Mouse (Mus musculus) urinary bladder, adult 18-20 months (tissue): ENCODE data around the gene Il11.

Experiments used
- DNase-seq, 2 experiments: peaks; one replicate each; pipeline ENCODE4 v3.0.0; 2022; ENCODE audit warnings: low spot score in 2 of 2, mixed read lengths in 2 of 2

Gene Il11

DNA sequence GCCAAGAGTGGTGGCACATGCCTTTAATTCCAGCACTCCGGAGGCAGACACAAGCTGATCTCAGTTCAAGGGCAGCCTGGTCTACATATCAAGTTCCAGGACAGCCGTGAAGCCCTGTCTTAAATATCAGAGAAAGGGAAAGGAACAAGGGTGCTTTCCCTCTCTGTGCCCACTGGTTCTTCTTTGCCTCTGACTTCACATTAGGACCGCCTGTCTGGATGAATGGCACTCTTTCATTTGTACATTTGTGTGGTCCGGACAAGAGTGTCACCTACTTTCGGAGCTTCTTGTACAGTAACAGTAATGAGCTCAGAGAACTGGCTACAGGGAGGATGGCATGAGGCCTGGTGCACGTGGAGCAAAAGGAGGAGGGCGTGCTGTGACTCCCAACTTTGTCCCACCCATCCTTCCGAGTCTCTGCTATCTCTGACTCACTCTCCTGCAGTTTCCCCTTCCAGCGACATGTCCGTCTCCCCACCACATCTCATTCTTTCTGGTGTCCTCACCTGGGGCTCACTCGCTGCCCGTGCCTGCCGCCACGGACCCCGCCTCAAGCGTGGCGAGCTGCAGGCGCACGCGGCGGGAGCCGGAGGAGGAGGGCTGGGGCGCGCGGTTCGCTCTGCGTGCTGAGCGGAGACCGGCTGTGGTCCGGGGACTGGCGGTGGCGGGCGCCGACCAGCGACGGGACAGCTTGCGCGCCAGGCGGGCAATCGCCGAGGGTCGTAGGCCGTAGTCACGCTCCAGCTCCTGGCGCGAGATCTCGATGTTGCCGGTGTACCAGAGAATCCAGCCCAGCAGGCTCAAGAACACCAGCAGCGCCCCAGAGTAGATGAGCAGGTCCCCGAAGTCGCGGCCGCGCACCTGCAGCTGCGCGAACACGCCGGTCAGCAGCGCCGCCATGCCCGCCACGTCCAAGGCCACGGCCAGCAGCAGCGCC lies 6.1 kb upstream of the Il11 start:
- peak; percentile 29 to 82 for DNase-seq

DNA sequence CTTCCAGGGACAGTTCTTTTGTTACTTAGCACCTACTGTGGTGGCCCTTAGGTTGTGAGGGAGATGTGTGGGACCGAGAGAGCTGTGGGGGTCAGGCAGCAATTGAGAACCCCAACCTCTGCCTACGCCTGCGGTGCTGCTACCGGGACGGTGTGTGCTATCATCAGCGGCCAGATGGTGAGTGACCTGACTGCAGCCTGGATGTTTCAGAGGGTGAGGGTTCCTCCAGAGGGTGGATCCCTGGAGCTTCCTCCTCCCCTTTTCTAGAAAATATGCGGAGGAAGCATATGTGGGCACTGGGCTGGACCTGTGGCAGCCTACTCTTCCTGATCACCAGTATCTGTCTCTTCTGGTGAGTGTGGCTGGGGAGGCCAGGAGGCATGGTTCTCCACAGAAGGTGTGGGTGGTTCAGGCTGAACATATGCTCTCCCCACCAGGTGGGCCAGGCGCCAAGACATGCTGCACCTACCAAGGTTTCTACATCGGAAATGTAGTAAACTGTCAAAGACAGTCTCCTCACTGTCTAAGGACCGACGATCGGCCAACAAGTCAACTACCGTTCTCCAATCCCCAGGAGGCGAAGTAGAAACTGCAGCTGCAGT lies 1.1 kb upstream of the Il11 start:
- no peak for DNase-seq

DNA sequence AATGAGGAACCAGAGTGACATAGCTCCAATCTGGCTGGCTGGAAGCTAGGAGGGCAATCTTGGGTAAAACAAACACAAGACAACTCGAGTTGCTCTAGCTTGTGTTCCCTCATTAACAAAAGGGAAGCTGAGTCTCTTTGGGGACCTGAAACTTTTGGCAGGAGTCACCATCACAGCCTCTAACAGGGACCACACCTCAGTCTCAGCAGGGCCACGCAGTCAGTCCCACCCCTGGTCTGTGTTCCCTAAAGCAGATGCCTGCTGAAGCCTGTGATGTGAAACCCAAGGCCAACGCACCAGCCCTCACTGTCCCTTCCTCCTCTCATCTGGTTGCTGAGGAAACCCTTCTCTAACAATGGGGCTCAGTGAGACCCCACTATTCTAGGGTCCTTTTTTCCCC lies 529 bp downstream of the Il11 start:
- no peak for DNase-seq

DNA sequence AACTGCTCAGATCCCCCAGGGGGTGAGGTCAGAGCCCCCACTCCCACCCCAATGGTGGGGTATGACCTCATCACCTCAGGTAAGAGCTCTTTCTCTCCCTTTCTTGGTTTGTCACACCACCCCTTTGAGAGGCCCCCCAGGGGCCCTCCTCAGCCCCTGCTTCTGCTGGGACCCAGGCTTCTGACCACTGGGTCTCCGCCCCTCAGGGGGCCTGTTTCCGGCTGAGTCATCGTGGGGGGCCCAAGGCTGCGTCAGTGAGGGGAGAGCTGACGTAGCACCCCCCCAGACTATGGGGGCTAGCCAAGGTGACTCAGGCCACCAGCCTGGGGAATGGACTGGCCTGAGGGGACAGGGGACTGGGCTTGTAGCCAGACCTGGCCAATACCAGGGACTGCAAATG lies 2.7 kb downstream of the Il11 start:
- DNase-seq, result no peak

DNA sequence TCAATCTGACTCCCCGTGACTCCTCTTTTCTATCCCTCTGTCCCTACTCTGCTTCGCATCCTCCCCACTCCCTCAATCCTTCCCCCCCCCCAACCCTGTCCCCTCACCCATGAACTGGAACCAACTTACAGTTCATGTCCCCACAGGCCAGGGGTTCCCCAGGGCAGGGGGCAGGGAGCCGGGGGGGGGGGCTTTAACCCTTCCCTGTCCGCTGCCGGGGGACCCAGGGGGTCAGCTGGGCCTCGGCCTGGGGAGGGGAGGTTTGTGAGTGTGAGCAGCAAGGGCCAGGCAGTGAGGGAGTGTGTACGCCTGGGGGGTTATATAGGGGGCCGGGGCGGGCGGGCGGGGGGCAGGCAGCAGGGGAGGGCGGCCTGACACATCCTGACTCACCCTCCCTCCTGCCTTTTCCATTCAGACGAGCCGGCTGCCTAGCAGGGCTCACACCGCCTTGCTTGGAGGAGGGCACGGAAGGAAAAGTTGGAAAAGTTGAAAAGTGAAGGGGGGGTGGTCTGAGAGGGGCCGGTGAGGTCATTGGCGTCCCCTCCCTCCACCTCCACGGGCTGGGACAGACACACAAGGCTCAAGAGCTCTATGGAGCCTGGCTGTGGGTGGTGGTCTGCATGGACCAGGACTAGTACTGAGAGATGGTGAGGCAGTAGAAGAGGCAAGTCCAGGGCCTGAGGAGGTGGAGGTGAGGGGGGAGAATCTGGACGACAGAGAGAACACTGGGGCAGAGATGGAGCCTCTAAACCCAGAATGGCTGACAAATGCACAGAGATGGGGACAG lies 4.6 kb downstream of the Il11 start:
- no peak for DNase-seq

DNA sequence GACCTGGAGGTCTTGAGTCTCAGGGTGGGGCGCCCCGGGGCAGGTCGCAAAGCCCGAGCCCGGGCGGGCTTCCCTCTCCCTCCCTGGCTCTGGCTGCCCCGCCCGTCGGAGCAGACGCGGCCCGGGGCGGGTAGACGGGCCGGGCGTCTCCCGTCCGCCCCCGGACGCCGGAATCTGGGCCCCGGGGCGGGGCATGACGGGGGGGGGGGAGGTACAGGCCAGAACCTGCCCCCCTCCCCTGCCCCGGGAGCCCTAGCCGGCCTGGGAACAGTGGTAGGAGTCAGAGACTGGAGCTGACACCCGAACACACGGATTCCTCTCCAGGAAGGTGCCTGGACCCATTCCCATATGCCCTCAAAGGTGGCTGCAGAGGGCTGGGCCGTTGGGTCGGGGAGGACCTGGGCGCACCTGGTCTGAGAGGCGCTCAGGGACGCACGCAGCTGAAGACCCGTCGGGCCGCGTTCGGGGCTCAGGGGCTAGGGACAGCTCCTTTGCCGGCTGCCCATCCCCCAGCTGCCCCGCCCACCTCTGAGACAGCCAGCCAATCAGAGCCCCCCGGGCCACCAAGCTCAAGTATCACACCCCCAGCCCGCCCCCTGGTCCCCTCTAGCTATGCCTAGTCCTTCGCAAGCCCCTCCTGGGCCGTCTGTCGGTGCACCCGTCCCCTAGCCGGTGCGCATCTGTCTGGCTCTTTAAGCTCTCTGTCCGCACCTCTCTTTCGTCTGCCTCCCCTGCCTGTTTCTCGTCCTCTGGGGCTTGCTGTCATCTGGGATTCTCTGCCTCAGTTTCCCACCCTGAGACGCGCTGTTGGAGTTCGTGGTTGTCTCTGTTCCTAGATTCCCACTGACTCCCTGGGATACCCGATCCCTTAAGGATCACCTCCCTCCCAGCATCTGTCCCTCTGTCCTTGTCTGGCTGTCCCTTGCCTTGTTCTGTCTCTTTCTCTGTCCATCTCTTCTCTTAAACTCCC lies 5.5 kb downstream of the Il11 start:
- DNase-seq, result peak; percentile 35 to 54

DNA sequence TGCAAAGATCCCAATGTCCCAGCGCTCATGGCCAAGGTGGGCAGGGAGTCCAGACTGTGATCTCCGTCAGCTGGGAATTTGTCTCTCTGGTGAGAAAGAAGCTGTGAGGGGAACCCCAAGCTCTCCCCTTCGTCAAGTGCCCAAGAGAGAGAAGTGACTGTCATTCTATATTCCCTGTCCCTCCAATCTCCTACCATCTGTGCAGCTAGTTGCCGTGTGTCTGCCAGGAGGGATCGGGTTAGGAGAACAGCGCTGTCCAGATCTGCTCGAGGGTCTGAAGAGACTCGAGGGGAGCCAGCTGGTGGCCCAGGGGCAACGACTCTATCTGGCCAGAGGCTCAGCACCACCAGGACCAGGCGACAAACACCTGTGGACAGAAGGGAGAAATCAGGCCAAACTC lies 6.5 kb downstream of the Il11 start:
- no peak for DNase-seq

DNA sequence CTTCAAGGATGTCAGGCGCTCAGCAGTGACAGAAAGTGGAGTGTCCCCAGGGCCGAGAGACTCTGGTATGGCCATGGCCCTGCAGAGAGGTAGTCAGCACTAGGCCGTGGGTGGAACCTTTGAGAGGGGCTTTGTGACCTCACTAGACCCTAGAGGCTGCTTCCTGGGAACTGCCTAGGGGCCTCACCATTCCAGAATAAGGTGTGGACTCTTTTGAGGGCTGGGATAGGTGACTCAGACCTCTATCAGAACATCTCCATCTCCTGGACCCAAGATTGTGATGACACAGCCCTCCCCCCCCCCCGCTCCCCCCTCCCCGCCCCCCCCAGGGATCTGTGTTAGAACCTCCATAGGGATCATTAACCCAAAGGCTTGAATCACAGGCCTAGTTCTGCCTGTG lies 11.5 kb downstream of the Il11 start, which contains the start of gene Fam71e2:
Fam71e2 (minus strand) TSS at position 101 of the 400 bp plus-strand sequence.
- no peak for DNase-seq

DNA sequence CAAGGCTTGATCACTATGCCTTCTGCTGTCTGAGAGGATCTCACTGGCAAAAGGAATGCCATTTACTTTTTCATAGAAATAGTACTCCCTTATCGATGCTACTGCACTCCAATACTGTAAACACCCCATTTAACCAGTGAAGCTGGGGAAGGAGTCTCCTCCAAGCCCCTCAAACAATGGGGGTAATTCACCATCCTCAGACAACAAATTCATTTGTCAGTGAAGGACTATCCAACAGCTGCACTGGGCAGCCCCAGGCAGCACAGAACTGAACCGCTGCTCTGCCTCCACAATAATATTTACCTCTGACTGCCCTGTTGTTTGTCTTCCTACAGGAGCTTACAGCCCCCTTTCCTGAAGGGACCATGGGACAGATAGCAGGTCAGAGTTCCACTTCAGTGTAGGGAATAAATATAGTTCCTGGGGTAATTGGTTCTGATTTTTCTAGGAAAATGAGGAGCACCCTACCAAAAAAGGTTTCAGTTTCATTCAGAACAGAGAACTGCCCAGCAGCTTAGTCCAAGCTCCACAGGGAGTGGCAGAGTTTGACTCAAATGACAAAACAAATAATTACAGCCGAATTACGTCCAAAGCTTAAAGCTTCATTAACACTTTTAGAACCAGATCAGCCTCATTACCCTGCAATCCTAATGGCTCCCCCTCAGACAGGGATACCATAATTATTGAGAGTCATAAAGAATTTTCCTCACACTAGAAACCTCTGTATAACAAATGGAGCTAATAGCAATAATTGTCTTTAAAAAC lies 17.5 kb downstream of the Il11 start:
- no peak for DNase-seq

DNA sequence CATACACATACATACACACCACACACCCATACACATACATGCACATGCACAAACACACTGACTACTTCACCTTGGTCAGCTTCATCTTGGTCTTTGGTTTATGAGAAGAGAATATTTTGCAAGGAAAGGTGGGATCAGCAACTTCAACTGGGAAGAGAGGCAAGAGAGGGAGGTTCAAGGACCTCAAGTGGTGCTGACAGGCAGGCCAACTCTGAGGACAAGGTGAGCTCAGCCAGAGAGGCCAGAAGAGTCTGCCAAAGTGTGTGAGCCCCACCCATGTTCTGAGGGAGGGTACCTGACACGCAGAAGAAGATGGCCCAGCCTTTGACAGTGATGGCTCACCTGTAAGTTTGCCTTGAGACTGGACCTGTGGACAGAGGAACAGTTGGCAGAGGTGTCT lies 23.0 kb downstream of the Il11 start:
- DNase-seq, result no peak

DNA sequence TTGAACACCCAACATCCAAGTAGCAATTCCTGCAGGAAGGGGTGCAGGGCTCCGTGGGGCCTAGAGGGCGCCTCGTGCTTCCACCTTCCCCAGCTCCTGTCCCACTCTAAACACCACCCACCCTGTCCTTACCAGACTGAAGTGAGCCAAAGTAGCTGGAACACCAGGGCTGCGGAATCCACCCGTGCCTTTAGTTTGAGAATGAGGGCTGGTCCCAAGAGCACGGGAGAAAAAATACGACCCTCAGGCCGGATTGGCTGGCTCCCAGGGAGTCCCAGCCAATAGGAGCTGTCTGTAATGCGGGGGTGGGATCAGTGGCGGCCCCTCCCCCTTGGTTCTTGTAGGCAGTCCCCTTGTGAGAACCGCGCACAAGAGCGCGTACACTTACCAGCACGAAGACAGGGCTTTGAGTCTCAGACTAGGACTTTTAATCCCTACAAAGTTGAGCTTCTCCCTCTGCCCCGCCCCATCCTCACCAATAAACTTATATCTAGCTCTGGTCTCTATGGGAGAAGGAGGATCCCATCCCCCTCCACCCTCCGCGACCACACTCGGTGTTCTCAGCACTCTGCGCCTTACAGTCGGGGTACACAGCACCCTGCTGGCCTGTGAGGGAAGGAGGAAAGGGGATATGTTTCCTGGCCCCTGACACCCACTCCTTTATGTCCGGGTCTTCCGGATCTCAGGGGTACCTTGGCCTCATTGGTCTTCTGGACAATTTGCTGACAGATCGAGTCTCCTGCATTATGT lies 29.7 kb downstream of the Il11 start, which contains the start of gene Cox6b2:
Cox6b2 (minus strand) TSS at position 274 of the 750 bp plus-strand sequence.
- peak; percentile 56 to 58 for DNase-seq

DNA sequence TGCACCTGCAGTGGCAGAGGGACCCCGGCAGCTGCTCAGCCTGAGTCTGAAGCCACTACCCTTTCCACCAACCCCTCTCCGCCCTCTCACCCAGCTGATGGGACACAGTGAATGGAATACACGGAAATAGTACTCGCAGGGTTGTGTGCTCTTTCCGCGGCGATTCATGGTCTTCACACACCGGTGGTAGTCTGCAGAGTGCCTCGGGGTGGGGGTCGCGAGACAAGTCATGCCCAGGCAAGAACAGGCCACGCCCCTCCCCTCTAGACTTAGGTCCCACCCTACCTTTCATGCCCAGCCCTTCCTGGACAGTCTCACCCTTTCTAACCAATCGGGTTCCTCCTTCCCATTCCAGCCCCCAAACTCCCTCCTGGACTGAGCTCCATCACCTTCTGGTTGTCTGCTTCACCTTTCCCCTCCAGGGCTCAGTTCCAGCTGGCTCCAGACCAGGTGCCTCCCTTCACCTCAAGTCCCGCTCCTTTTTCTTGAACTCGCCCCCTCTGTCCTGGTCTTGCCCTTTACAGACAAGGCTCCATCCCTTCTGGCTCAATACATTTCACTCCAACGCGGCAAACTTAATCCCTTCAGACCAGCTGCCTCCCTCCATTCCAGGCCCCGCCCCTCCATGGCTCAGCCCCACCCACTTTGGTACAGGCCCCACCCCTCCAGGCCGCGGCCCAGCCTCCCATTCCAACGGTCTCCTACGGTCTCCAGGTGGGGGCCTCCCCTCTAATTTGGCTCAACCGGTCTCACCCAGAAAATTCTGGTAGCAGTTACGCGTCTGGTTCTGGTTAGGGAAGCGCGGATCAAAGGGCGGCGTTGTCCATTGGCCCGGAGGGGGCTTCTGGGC lies 30.5 kb downstream of the Il11 start:
- peak in 1 of 2 experiments; percentile 21 for DNase-seq

DNA sequence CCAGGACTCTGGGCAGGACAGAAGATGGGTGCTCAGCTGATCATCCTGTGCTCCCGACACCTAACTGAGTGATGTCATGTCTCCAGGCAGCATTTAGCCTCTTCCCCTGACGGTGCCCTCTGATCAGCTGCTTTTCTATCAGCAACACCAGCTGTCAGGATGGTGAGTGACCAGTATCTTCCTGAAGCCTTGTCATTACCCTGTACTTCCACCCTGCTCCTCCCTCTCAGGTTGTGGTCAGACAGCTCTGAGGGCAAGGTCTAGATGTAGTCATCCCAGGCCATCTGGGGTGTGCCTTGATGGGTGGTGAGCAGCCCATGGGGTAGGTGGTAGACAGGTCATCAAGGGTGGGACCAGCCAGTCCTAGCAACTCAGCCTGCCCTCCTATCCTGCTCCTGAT lies 33.5 kb downstream of the Il11 start:
- DNase-seq, result no peak

DNA sequence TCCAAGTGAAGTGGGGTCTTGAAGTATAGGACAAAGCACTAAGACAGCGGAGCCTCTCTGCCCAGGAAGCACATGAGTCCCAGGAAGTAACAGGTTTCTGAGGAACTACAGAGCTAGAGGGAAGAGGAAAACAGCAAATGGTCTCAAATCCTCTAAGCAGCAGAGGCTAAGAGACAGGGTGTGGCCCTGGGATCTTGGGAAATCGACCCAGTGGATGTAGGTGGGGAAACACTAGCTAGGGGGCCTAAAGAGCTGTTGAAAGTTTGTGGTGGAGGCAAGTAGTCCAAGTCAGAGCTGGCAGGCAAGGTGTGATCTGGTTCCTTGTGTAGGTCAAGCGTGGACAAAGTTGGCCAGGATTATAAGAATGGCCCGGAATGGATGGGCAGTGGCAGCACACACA lies 34.3 kb downstream of the Il11 start:
- no peak for DNase-seq

DNA sequence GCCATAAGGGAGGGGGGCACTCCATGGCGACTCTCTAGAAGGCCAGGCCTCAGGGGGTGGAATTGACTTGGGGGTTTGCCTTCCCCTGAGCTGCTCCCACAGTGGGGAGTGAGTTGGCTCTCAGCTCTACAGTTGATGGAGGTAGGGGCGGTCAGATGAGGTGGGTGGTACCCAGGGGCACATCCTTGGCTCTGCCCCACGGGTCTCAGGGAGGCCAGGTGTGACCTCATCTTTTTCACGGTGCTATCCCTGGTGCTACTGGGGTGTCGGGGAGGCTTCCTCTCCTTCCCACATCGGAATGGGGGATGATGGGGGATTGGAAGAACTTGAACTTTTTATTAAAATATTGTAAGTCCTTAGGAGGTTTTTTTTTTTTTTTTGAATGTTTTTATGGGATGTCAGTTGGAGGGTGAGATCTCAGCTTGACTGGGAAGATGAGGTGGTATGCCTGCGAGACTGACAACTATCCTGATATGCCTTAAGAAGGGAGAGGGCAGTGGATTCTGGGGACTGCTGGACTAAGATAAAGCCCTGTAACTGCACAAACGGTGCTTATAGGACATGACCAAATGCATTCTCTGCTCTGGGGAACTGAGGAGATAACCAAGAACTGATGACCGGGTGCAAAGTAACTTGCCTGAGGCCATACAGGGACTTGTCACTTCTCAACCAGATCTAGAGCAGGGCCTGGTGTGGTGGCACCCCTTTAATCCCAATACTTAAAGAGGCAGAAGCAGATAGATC lies 35.3 kb downstream of the Il11 start:
- no peak for DNase-seq

DNA sequence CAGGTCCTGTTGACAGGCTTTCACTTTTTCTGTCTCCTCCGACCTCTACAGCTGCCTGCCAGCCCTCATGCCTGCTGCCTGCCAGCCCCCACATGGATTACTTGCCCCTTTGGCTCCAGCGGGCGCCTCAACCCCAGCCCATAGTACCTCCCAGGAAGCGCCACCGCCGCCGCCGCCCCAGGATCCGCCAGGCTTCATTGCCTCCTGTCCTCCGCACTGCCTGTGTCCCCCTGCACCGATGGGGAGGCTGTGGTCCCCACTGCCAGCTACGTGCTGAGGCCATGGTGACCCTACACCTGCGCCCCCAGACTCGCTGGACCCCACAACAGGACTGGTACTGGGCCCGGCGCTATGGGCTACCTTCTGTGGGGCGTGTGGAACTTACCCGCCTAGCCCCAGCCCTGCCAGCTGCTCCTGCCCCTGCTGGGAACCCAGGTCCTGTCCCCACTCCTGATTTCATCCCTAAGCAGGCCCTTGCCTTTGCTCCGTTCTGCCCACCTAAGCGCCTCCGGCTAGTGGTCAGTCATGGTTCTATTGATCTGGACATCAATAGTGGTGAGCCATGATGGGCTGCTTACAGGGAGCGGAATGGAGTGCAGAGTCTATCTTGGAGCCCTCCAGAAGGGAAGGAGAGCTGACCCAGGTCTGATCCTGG lies 36.2 kb downstream of the Il11 start:
- no peak for DNase-seq

DNA sequence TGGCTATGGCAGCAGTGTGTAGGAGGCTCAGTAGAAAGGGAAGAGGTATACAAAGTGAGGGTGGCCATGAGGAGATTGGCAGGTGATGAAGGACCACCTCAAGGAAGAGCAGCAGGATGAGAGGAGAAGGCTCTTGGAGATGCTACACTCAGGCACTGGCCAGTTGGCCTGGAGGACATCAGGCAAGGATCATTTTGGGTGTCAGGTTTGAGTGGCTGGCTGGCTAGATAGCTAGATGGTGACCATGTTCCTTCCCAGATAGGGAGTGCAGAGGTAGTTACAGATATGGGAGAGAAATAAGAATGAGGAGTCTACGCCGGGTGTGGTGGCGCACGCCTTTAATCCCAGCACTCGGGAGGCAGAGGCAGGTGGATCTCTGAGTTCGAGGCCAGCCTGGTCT lies 37.8 kb downstream of the Il11 start:
- DNase-seq, result no peak
